Mouse (Mus musculus): ENCODE data around the gene Alg10b. TPM values are rescaled to one million over a fixed set of nuclear protein-coding genes. Genes with fewer than 3 reads are reported as not detected.
"Not testable (repeated sequence)": the region's sequence is repeated elsewhere in the genome, so short reads cannot be mapped to it uniquely, and the experiment has no call there.

The Alg10b gene
- 47.9 and 52.6 TPM in 2 replicates for polyA plus RNA-seq (2015; fragmentation: Nextera tagmentation; extraction: Ambion mirVana)

- WGBS: under 1% methylated on average over 50 of the region's 59 CpGs
- Histone ChIP-seq H3K27ac (peak within 1 kb of the TSS; percentile 91), H3K4me3 (replicated peaks) (peak within 1 kb of the TSS; percentile 93), H3K36me3 (peaks cover 20% of the 10 kb centered on the region), H3K4me1 (replicated peaks) (peaks cover 20% of the 10 kb centered on the region), H3K4me2 (replicated peaks) (peak within 1 kb of the TSS; percentile 68), H3K27me3 (no peaks in the 10 kb centered on the region), H3K9ac (replicated peaks) (peak within 1 kb of the TSS; percentile 98), H3K9me3 (no peaks in the 10 kb centered on the region)
- ATAC-seq: peak; percentile 100
Observed at GRCm38 (mm10) chr15:90223969-90224750, at the start of gene Alg10b. TSS of gene Alg10b (plus strand) at chr15:90224311.

GRCm38 (mm10) chr15:90183108-90183507 lies 41.0 kb upstream of the Alg10b start:
- H3K4me1 ChIP-seq (replicated peaks); H3K27ac ChIP-seq; ATAC-seq; H3K36me3 ChIP-seq; H3K9me3 ChIP-seq; H3K9ac ChIP-seq (replicated peaks); H3K27me3 ChIP-seq; H3K4me2 ChIP-seq (replicated peaks); H3K4me3 ChIP-seq (replicated peaks): not testable (repeated sequence)
- 67% methylated on average over 8 of the region's 8 CpGs for WGBS

- Histone ChIP-seq H3K27me3 (no peaks in the 10 kb centered on the region), H3K36me3 (no peaks in the 10 kb centered on the region), H3K27ac (no peak overlapping the region), H3K9ac (replicated peaks) (no peak overlapping the region), H3K4me3 (replicated peaks) (no peak overlapping the region), H3K4me1 (replicated peaks) (no peaks in the 10 kb centered on the region), H3K9me3 (no peaks in the 10 kb centered on the region), H3K4me2 (replicated peaks) (no peak overlapping the region)
- ATAC-seq: no peak
- WGBS: 86% methylated on average over 6 of the region's 6 CpGs
Observed at GRCm38 (mm10) chr15:90183511-90183910, 40.6 kb upstream of the Alg10b start.

GRCm38 (mm10) chr15:90184743-90185142 lies 39.4 kb upstream of the Alg10b start:
- WGBS: 91% methylated on average over 3 of the region's 3 CpGs
- H3K4me3 ChIP-seq (replicated peaks): no peak overlapping the region
- no peaks in the 10 kb centered on the region for H3K27me3 ChIP-seq
- H3K9me3 ChIP-seq: no peaks in the 10 kb centered on the region
- H3K36me3 ChIP-seq: no peaks in the 10 kb centered on the region
- no peak overlapping the region for H3K4me2 ChIP-seq (replicated peaks)
- no peak for ATAC-seq
- H3K4me1 ChIP-seq (replicated peaks): no peaks in the 10 kb centered on the region
- H3K9ac ChIP-seq (replicated peaks): no peak overlapping the region
- no peak overlapping the region for H3K27ac ChIP-seq

GRCm38 (mm10) chr15:90189477-90189876 lies 34.6 kb upstream of the Alg10b start:
- no peak overlapping the region for H3K4me3 ChIP-seq (replicated peaks)
- 93% methylated on average over 9 of the region's 9 CpGs for whole genome bisulfite sequencing
- no peak for ATAC-seq

GRCm38 (mm10) chr15:90213946-90214345 lies 10.2 kb upstream of the Alg10b start:
- Histone ChIP-seq H3K4me1 (replicated peaks) (no peaks in the 10 kb centered on the region), H3K9ac (replicated peaks) (no peak overlapping the region), H3K36me3 (no peaks in the 10 kb centered on the region), H3K27me3 (no peaks in the 10 kb centered on the region), H3K27ac (no peak overlapping the region), H3K9me3 (no peaks in the 10 kb centered on the region), H3K4me3 (replicated peaks) (no peak overlapping the region), H3K4me2 (replicated peaks) (no peak overlapping the region)
- ATAC-seq: no peak
- WGBS: 78% methylated on average over 8 of the region's 8 CpGs

More at GRCm38 (mm10) chr15:90189477-90189876, 34.6 kb upstream of the Alg10b start:
- no peaks in the 10 kb centered on the region for H3K27me3 ChIP-seq
- no peaks in the 10 kb centered on the region for H3K4me1 ChIP-seq (replicated peaks)
- no peaks in the 10 kb centered on the region for H3K36me3 ChIP-seq
- no peak overlapping the region for H3K9ac ChIP-seq (replicated peaks)
- no peaks in the 10 kb centered on the region for H3K9me3 ChIP-seq
- H3K27ac ChIP-seq: no peak overlapping the region
- no peak overlapping the region for H3K4me2 ChIP-seq (replicated peaks)

GRCm38 (mm10) chr15:90214913-90215312 lies 9.2 kb upstream of the Alg10b start:
- Histone ChIP-seq H3K4me1 (replicated peaks) (no peaks in the 10 kb centered on the region), H3K9me3 (no peaks in the 10 kb centered on the region), H3K9ac (replicated peaks) (no peak overlapping the region), H3K27ac (no peak overlapping the region), H3K4me2 (replicated peaks) (no peak overlapping the region), H3K4me3 (replicated peaks) (no peak overlapping the region), H3K27me3 (no peaks in the 10 kb centered on the region), H3K36me3 (no peaks in the 10 kb centered on the region)
- 18% methylated on average over 6 of the region's 6 CpGs for WGBS
- 0 out of 2 replicates have a peak, but pooled peaks have one; percentile 56 for ATAC-seq

- Histone ChIP-seq H3K36me3 (peaks cover 27% of the 10 kb centered on the region), H3K27ac (no peak overlapping the region), H3K4me1 (replicated peaks) (peaks cover 20% of the 10 kb centered on the region), H3K9me3 (no peaks in the 10 kb centered on the region), H3K4me3 (replicated peaks) (peak overlapping the region; percentile 93), H3K4me2 (replicated peaks) (peak overlapping the region; percentile 68), H3K9ac (replicated peaks) (peak overlapping the region; percentile 98; the same call in 1 of the 2 replicates), H3K27me3 (no peaks in the 10 kb centered on the region)
- 72% methylated on average over 4 of the region's 4 CpGs for WGBS
- no peak for ATAC-seq
Observed at GRCm38 (mm10) chr15:90225058-90225575, 1.0 kb downstream of the Alg10b start.

- H3K36me3 ChIP-seq: peaks cover 14% of the 10 kb centered on the region
- 25% methylated on average over 2 of the region's 2 CpGs for WGBS
- H3K9me3 ChIP-seq: no peaks in the 10 kb centered on the region
- H3K9ac ChIP-seq (replicated peaks): no peak overlapping the region
- no peaks in the 10 kb centered on the region for H3K27me3 ChIP-seq
- H3K4me1 ChIP-seq (replicated peaks): no peaks in the 10 kb centered on the region
- H3K4me3 ChIP-seq (replicated peaks): no peak overlapping the region
- no peak overlapping the region for H3K27ac ChIP-seq
- no peak overlapping the region for H3K4me2 ChIP-seq (replicated peaks)
- ATAC-seq: no peak
Observed at GRCm38 (mm10) chr15:90237657-90238056, 13.5 kb downstream of the Alg10b start.

GRCm38 (mm10) chr15:90244081-90244480 lies 20.0 kb downstream of the Alg10b start:
- no peaks in the 10 kb centered on the region for H3K36me3 ChIP-seq
- no peak overlapping the region for H3K27ac ChIP-seq
- H3K9ac ChIP-seq (replicated peaks): no peak overlapping the region
- no peaks in the 10 kb centered on the region for H3K27me3 ChIP-seq
- H3K4me1 ChIP-seq (replicated peaks): no peaks in the 10 kb centered on the region
- no peak for ATAC-seq
- H3K4me3 ChIP-seq (replicated peaks): no peak overlapping the region
- H3K4me2 ChIP-seq (replicated peaks): no peak overlapping the region
- WGBS: 90% methylated on average over 5 of the region's 5 CpGs
- no peaks in the 10 kb centered on the region for H3K9me3 ChIP-seq

GRCm38 (mm10) chr15:90249694-90250093 lies 25.6 kb downstream of the Alg10b start:
- Histone ChIP-seq H3K4me2 (replicated peaks) (no peak overlapping the region), H3K9me3 (no peaks in the 10 kb centered on the region), H3K4me3 (replicated peaks) (no peak overlapping the region), H3K27ac (no peak overlapping the region), H3K36me3 (no peaks in the 10 kb centered on the region), H3K9ac (replicated peaks) (no peak overlapping the region), H3K4me1 (replicated peaks) (no peaks in the 10 kb centered on the region), H3K27me3 (no peaks in the 10 kb centered on the region)
- WGBS: 49% methylated on average over 3 of the region's 3 CpGs
- ATAC-seq: no peak

- H3K36me3 ChIP-seq: no peaks in the 10 kb centered on the region
- 92% methylated on average over 7 of the region's 7 CpGs for WGBS
- H3K9ac ChIP-seq (replicated peaks): no peak overlapping the region
- H3K4me3 ChIP-seq (replicated peaks): no peak overlapping the region
- no peak overlapping the region for H3K27ac ChIP-seq
- H3K4me1 ChIP-seq (replicated peaks): no peaks in the 10 kb centered on the region
- no peak overlapping the region for H3K4me2 ChIP-seq (replicated peaks)
- H3K27me3 ChIP-seq: no peaks in the 10 kb centered on the region
- ATAC-seq: no peak
- no peaks in the 10 kb centered on the region for H3K9me3 ChIP-seq
Observed at GRCm38 (mm10) chr15:90282876-90283275, 58.8 kb downstream of the Alg10b start.
